Mouse (Mus musculus) neural tube, embryonic 15.5 days (tissue): ENCODE measurements around the gene Gm11985. TPM values are rescaled to one million over a fixed set of nuclear protein-coding genes. Genes with fewer than 3 reads are reported as not detected.
"Not testable (repeated sequence)": the region's sequence is repeated elsewhere in the genome, so short reads cannot be mapped to it uniquely, and the experiment has no call there.

ENCODE experiments used
- ATAC-seq: fragments of 200-750 bp; cut with Nextera tagmentation; 2 replicates; pipeline ENCODE4 v1.8.0; 2017; ENCODE audit warnings: mild to moderate bottlenecking, moderate TSS enrichment, moderate library complexity; ENCODE audit not compliant: low FRiP score
- H3K27ac ChIP-seq: fragments of 300-500 bp; sonication (generic); replicated peaks from 2 replicates; pipeline ENCODE4 v1.5.1; 2015; ENCODE audit warnings: mild to moderate bottlenecking, inconsistent platforms
- H3K27me3 ChIP-seq: fragments of 300-500 bp; sonication (generic); replicated peaks from 2 replicates; pipeline ENCODE4 v1.6.1; 2015; ENCODE audit warnings: inconsistent platforms
- H3K36me3 ChIP-seq: fragments of 300-500 bp; sonication (generic); 2 replicates; pipeline ENCODE4 v1.6.1; 2015; ENCODE audit warnings: inconsistent platforms
- H3K4me1 ChIP-seq: fragments of 300-500 bp; sonication (generic); 2 replicates; pipeline ENCODE4 v1.6.1; 2015; ENCODE audit warnings: inconsistent platforms
- H3K4me2 ChIP-seq: fragments of 300-500 bp; sonication (generic); 2 replicates; pipeline ENCODE4 v1.6.1; 2015; ENCODE audit warnings: inconsistent platforms, mild to moderate bottlenecking, moderate library complexity
- H3K4me3 ChIP-seq: fragments of 300-500 bp; sonication (generic); replicated peaks from 2 replicates; pipeline ENCODE4 v1.5.1; 2015; ENCODE audit warnings: mild to moderate bottlenecking, inconsistent platforms
- H3K9ac ChIP-seq: fragments of 300-500 bp; sonication (generic); replicated peaks from 2 replicates; pipeline ENCODE4 v1.6.1; 2015; ENCODE audit warnings: mild to moderate bottlenecking, inconsistent platforms
- H3K9me3 ChIP-seq: fragments of 300-500 bp; sonication (generic); replicated peaks from 2 replicates; pipeline ENCODE4 v1.6.1; 2016; ENCODE audit warnings: inconsistent platforms
- WGBS: fragments of 180-500 bp; shearing (Covaris S2); methylation state at CpG from one replicate; pipeline ENCODE4 v1.1.7; 2015; ENCODE audit warnings: mixed read lengths; 5-methylcytosine and 5-hydroxymethylcytosine counted together
- polyA plus RNA-seq: library from polyadenylated mRNA; unstranded; fragments of >200 nt; fragmentation: Nextera tagmentation; extraction: Ambion mirVana; gene quantifications from 2 replicates; pipeline ENCODE4 v1.2.1, GENCODE M21; 2015

Gene Gm11985
- not detected in 2 replicates for polyA plus RNA-seq

GRCm38 (mm10) chr11:7188469-7188868, at the start of gene Gm11985:
Gene Gm11985 (minus strand): TSS chr11:7188569.
- H3K27me3 ChIP-seq: no peaks in the 10 kb centered on the region
- no peak within 1 kb of the TSS for H3K4me2 ChIP-seq
- no peak within 1 kb of the TSS for H3K4me3 ChIP-seq
- no peaks in the 10 kb centered on the region for H3K9me3 ChIP-seq
- no peak within 1 kb of the TSS for H3K9ac ChIP-seq
- ATAC-seq: no peak
- no peak within 1 kb of the TSS for H3K27ac ChIP-seq
- H3K4me1 ChIP-seq: no peaks in the 10 kb centered on the region
- WGBS: 91% methylated on average over 13 of the region's 13 CpGs
- H3K36me3 ChIP-seq: no peaks in the 10 kb centered on the region

GRCm38 (mm10) chr11:7237712-7238111, 49.3 kb upstream of the Gm11985 start:
- no peaks in the 10 kb centered on the region for H3K9me3 ChIP-seq
- H3K27ac ChIP-seq: no peak overlapping the region
- no peaks in the 10 kb centered on the region for H3K27me3 ChIP-seq
- ATAC-seq: no peak
- H3K9ac ChIP-seq: no peak overlapping the region
- no peaks in the 10 kb centered on the region for H3K4me1 ChIP-seq
- WGBS: 76% methylated on average over 6 of the region's 6 CpGs
- H3K36me3 ChIP-seq: no peaks in the 10 kb centered on the region
- no peak overlapping the region for H3K4me2 ChIP-seq
- H3K4me3 ChIP-seq: no peak overlapping the region

- ATAC-seq: no peak
- Histone ChIP-seq H3K4me1 (no peaks in the 10 kb centered on the region), H3K4me3 (no peak overlapping the region), H3K9me3 (no peaks in the 10 kb centered on the region), H3K27ac (no peak overlapping the region), H3K9ac (no peak overlapping the region), H3K36me3 (no peaks in the 10 kb centered on the region), H3K27me3 (no peaks in the 10 kb centered on the region), H3K4me2 (no peak overlapping the region)
- 94% methylated on average over 2 of the region's 2 CpGs for WGBS
Observed at GRCm38 (mm10) chr11:7236751-7237150, 48.4 kb upstream of the Gm11985 start.

- no peak overlapping the region for H3K4me3 ChIP-seq
- no peaks in the 10 kb centered on the region for H3K4me1 ChIP-seq
- ATAC-seq: no peak
- 57% methylated on average over 3 of the region's 3 CpGs for WGBS
- no peak overlapping the region for H3K4me2 ChIP-seq
- no peak overlapping the region for H3K9ac ChIP-seq
- H3K27me3 ChIP-seq: no peaks in the 10 kb centered on the region
- H3K27ac ChIP-seq: no peak overlapping the region
- no peaks in the 10 kb centered on the region for H3K9me3 ChIP-seq
- H3K36me3 ChIP-seq: no peaks in the 10 kb centered on the region
Observed at GRCm38 (mm10) chr11:7234981-7235609, 46.7 kb upstream of the Gm11985 start.

GRCm38 (mm10) chr11:7234436-7234835, 46.1 kb upstream of the Gm11985 start:
- Histone ChIP-seq H3K36me3 (no peaks in the 10 kb centered on the region), H3K27me3 (no peaks in the 10 kb centered on the region), H3K9me3 (no peaks in the 10 kb centered on the region), H3K9ac (no peak overlapping the region), H3K4me3 (no peak overlapping the region), H3K27ac (no peak overlapping the region), H3K4me2 (no peak overlapping the region), H3K4me1 (no peaks in the 10 kb centered on the region)
- ATAC-seq: no peak
- 85% methylated on average over 1 of the region's 1 CpGs for WGBS

GRCm38 (mm10) chr11:7233333-7233732, 45.0 kb upstream of the Gm11985 start:
- Histone ChIP-seq H3K9ac (no peak overlapping the region), H3K27me3 (no peaks in the 10 kb centered on the region), H3K9me3 (no peaks in the 10 kb centered on the region), H3K4me1 (no peaks in the 10 kb centered on the region), H3K36me3 (no peaks in the 10 kb centered on the region), H3K4me2 (no peak overlapping the region), H3K27ac (no peak overlapping the region), H3K4me3 (no peak overlapping the region)
- 86% methylated on average over 2 of the region's 2 CpGs for WGBS
- no peak for ATAC-seq

- ATAC-seq: no peak
- no peak overlapping the region for H3K4me2 ChIP-seq
- no peaks in the 10 kb centered on the region for H3K9me3 ChIP-seq
- no peak overlapping the region for H3K9ac ChIP-seq
- H3K36me3 ChIP-seq: no peaks in the 10 kb centered on the region
- no peak overlapping the region for H3K27ac ChIP-seq
- H3K4me3 ChIP-seq: no peak overlapping the region
- no peaks in the 10 kb centered on the region for H3K4me1 ChIP-seq
- WGBS: 92% methylated on average over 4 of the region's 4 CpGs
- H3K27me3 ChIP-seq: no peaks in the 10 kb centered on the region
Observed at GRCm38 (mm10) chr11:7231958-7232357, 43.6 kb upstream of the Gm11985 start.

- H3K9me3 ChIP-seq: no peaks in the 10 kb centered on the region
- no peaks in the 10 kb centered on the region for H3K4me1 ChIP-seq
- H3K36me3 ChIP-seq: no peaks in the 10 kb centered on the region
- no peak overlapping the region for H3K4me3 ChIP-seq
- no peak overlapping the region for H3K27ac ChIP-seq
- H3K9ac ChIP-seq: no peak overlapping the region
- H3K27me3 ChIP-seq: no peaks in the 10 kb centered on the region
- no peak overlapping the region for H3K4me2 ChIP-seq
- ATAC-seq: no peak
- WGBS: 90% methylated on average over 4 of the region's 4 CpGs
Observed at GRCm38 (mm10) chr11:7230000-7230399, 41.6 kb upstream of the Gm11985 start.

GRCm38 (mm10) chr11:7228107-7228506, 39.7 kb upstream of the Gm11985 start:
- Histone ChIP-seq H3K4me1 (no peaks in the 10 kb centered on the region), H3K9ac (no peak overlapping the region), H3K27me3 (no peaks in the 10 kb centered on the region), H3K9me3 (no peaks in the 10 kb centered on the region), H3K36me3 (no peaks in the 10 kb centered on the region), H3K27ac (no peak overlapping the region), H3K4me2 (no peak overlapping the region), H3K4me3 (no peak overlapping the region)
- 89% methylated on average over 4 of the region's 4 CpGs for WGBS
- ATAC-seq: no peak

GRCm38 (mm10) chr11:7226810-7227550, 38.6 kb upstream of the Gm11985 start:
- no peak overlapping the region for H3K9ac ChIP-seq
- H3K27me3 ChIP-seq: no peaks in the 10 kb centered on the region
- H3K4me2 ChIP-seq: no peak overlapping the region
- no peak for ATAC-seq
- no peaks in the 10 kb centered on the region for H3K9me3 ChIP-seq
- H3K36me3 ChIP-seq: no peaks in the 10 kb centered on the region
- H3K4me3 ChIP-seq: no peak overlapping the region
- WGBS: 90% methylated on average over 7 of the region's 7 CpGs
- no peaks in the 10 kb centered on the region for H3K4me1 ChIP-seq
- H3K27ac ChIP-seq: no peak overlapping the region

- H3K4me2 ChIP-seq: no peak overlapping the region
- H3K27me3 ChIP-seq: no peaks in the 10 kb centered on the region
- no peaks in the 10 kb centered on the region for H3K4me1 ChIP-seq
- ATAC-seq: no peak
- no peak overlapping the region for H3K4me3 ChIP-seq
- H3K9me3 ChIP-seq: no peaks in the 10 kb centered on the region
- H3K9ac ChIP-seq: no peak overlapping the region
- H3K36me3 ChIP-seq: no peaks in the 10 kb centered on the region
- WGBS: 78% methylated on average over 2 of the region's 2 CpGs
- no peak overlapping the region for H3K27ac ChIP-seq
Observed at GRCm38 (mm10) chr11:7226200-7226599, 37.8 kb upstream of the Gm11985 start.

GRCm38 (mm10) chr11:7221826-7222225, 33.5 kb upstream of the Gm11985 start:
- H3K27ac ChIP-seq, H3K4me2 ChIP-seq, H3K4me1 ChIP-seq, H3K27me3 ChIP-seq, ATAC-seq, H3K4me3 ChIP-seq, H3K9ac ChIP-seq, H3K36me3 ChIP-seq, H3K9me3 ChIP-seq: not testable (repeated sequence)
- WGBS: 77% methylated on average over 8 of the region's 8 CpGs
